Mouse (Mus musculus): ENCODE data around the gene Gne.

DNA sequence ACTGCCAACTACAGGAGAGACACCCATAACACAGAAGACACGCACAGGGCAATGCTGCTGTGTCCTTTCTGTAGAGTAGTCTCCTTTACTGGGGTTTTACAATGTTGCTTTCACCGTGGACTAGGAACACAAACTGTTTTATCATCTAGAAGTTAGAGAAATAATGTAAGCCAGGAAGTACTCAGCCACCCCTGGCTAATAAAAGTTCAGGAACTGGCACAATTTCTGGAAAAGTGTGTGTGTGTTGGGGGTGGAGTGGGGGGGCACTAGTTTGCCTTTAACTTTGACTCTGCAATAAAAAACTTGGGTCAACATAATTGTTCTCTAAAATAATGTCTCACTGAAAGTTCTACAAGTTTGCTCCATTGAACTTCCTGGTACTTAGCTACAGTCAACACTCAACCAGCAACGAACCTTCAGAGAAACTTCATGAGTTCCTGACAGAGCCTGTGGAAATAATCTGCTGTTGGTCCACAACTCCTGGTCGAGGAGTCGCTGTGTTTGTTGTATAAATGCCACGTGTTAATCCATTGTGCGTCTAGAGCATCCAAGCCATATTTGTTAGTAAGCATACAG is 5.5 kb downstream of the Gne start:
- TF ChIP-seq CTCF (IDR thresholded peaks at IDR 0.05; ENCODE audit: low read depth) = no peak
- TF ChIP-seq EP300 (IDR thresholded peaks at IDR 0.05; ENCODE audit: low read depth) = no peak

Measured in liver, postnatal 0 days (tissue).